Mouse (Mus musculus) adrenal gland, postnatal 4 days (tissue): Measurements from ENCODE around the gene Ripor1. TPM values are rescaled to one million over a fixed set of nuclear protein-coding genes. Genes with fewer than 3 reads are reported as not detected.
A peak's percentile ranks its signal among the peaks of the same experiment; 100 is the strongest.

ENCODE experiments used
- DNase-seq, 2 experiments: peaks; one replicate each; pipeline ENCODE4 v3.0.0; 2021 to 2022; ENCODE audit warnings: low spot score in 2 of 2, mixed read lengths in 2 of 2
- total RNA-seq, 2 experiments: library from RNA; stranded (reverse); gene quantifications; 2 replicates each; pipeline ENCODE4 v1.2.3; 2021

Ripor1 gene
- total RNA-seq, 2 experiments from 2014 or later: 35.4 to 43.0 TPM

- no peak for DNase-seq
Measured at GRCm38 (mm10) chr8:105605491-105606188, 585 bp downstream of the Ripor1 start.

GRCm38 (mm10) chr8:105606189-105607023 is 1.4 kb downstream of the Ripor1 start:
- DNase-seq: peak in 1 of 2 experiments; percentile 66

- no peak for DNase-seq
Measured at GRCm38 (mm10) chr8:105607062-105607461, 2.0 kb downstream of the Ripor1 start.

GRCm38 (mm10) chr8:105607684-105608083 is 2.6 kb downstream of the Ripor1 start:
- no peak for DNase-seq

- no peak for DNase-seq
Measured at GRCm38 (mm10) chr8:105609355-105609754, 4.3 kb downstream of the Ripor1 start.

- no peak for DNase-seq
Measured at GRCm38 (mm10) chr8:105609771-105610170, 4.7 kb downstream of the Ripor1 start.

- DNase-seq: no peak
Measured at GRCm38 (mm10) chr8:105611836-105612235, 6.8 kb downstream of the Ripor1 start.

GRCm38 (mm10) chr8:105613037-105613436 is 8.0 kb downstream of the Ripor1 start:
- no peak for DNase-seq

GRCm38 (mm10) chr8:105613830-105614511 is 8.9 kb downstream of the Ripor1 start:
- DNase-seq: no peak

GRCm38 (mm10) chr8:105615942-105616341 is 10.9 kb downstream of the Ripor1 start:
- DNase-seq: no peak

GRCm38 (mm10) chr8:105617451-105618278 is 12.6 kb downstream of the Ripor1 start:
- no peak for DNase-seq

GRCm38 (mm10) chr8:105618279-105618634 is 13.2 kb downstream of the Ripor1 start:
- no peak for DNase-seq

GRCm38 (mm10) chr8:105618892-105619591 is 14.0 kb downstream of the Ripor1 start:
- DNase-seq: no peak

- no peak for DNase-seq
Measured at GRCm38 (mm10) chr8:105620211-105620610, 15.2 kb downstream of the Ripor1 start.

GRCm38 (mm10) chr8:105620946-105621720 is 16.1 kb downstream of the Ripor1 start:
- DNase-seq: no peak

- no peak for DNase-seq
Measured at GRCm38 (mm10) chr8:105621841-105622240, 16.8 kb downstream of the Ripor1 start.

GRCm38 (mm10) chr8:105622421-105622920 is 17.4 kb downstream of the Ripor1 start:
- DNase-seq: peak; percentile 86 to 89

- no peak for DNase-seq
Measured at GRCm38 (mm10) chr8:105623118-105623517, 18.1 kb downstream of the Ripor1 start.

GRCm38 (mm10) chr8:105623679-105624245 is 18.7 kb downstream of the Ripor1 start:
- DNase-seq: no peak
